Mouse (Mus musculus): ENCODE data around the gene Il12a. TPM values are rescaled to one million over a fixed set of nuclear protein-coding genes. Genes with fewer than 3 reads are reported as not detected.
A peak's percentile ranks its signal among the peaks of the same experiment; 100 is the strongest.

Il12a gene
- total RNA-seq, 2 experiments from 2014 or later: 1.0 to 1.3 TPM

- no peak for TF ChIP-seq CTCF (conservative IDR thresholded peaks at IDR 0.05)
- DNase-seq (ENCODE audit: low spot score in 2 of 2): no peak
- Histone ChIP-seq H3K4me3 (no peak overlapping the region), H3K27ac (no peak overlapping the region)
Measured at GRCm38 (mm10) chr3:68669418-68669974, 20.9 kb upstream of the Il12a start.

- no peak for DNase-seq (ENCODE audit: low spot score in 2 of 2)
- Histone ChIP-seq H3K27ac (no peak overlapping the region), H3K4me3 (no peak overlapping the region)
- TF ChIP-seq CTCF (conservative IDR thresholded peaks at IDR 0.05): no peak
Measured at GRCm38 (mm10) chr3:68674721-68675120, 15.7 kb upstream of the Il12a start.

- no peak overlapping the region for H3K4me3 ChIP-seq
- no peak overlapping the region for H3K27ac ChIP-seq
- no peak for TF ChIP-seq CTCF (conservative IDR thresholded peaks at IDR 0.05)
- DNase-seq (ENCODE audit: low spot score in 2 of 2): no peak
Measured at GRCm38 (mm10) chr3:68675216-68675835, 15.1 kb upstream of the Il12a start.

GRCm38 (mm10) chr3:68675980-68676678 is 14.3 kb upstream of the Il12a start:
- no peak overlapping the region for H3K4me3 ChIP-seq
- no peak for DNase-seq (ENCODE audit: low spot score in 2 of 2)
- no peak for TF ChIP-seq CTCF (conservative IDR thresholded peaks at IDR 0.05)
- H3K27ac ChIP-seq: peak overlapping the region; percentile 86

- Histone ChIP-seq H3K27ac (peak overlapping the region; percentile 86), H3K4me3 (peak overlapping the region; percentile 31; the same call in 1 of the 2 replicates)
- DNase-seq (ENCODE audit: low spot score in 2 of 2): peak; percentile 61 to 82
- no peak for TF ChIP-seq CTCF (conservative IDR thresholded peaks at IDR 0.05)
Measured at GRCm38 (mm10) chr3:68676831-68677303, 13.6 kb upstream of the Il12a start.

GRCm38 (mm10) chr3:68678805-68679585 is 11.4 kb upstream of the Il12a start:
- no peak overlapping the region for H3K4me3 ChIP-seq
- no peak for TF ChIP-seq CTCF (conservative IDR thresholded peaks at IDR 0.05)
- H3K27ac ChIP-seq: no peak overlapping the region
- no peak for DNase-seq (ENCODE audit: low spot score in 2 of 2)

GRCm38 (mm10) chr3:68683579-68683978 is 6.9 kb upstream of the Il12a start:
- H3K27ac ChIP-seq: peak overlapping the region; percentile 75
- H3K4me3 ChIP-seq: no peak overlapping the region
- DNase-seq (ENCODE audit: low spot score in 2 of 2): no peak
- no peak for TF ChIP-seq CTCF (conservative IDR thresholded peaks at IDR 0.05)

GRCm38 (mm10) chr3:68684207-68684606 is 6.2 kb upstream of the Il12a start:
- DNase-seq (ENCODE audit: low spot score in 2 of 2): no peak
- H3K4me3 ChIP-seq: no peak overlapping the region
- TF ChIP-seq CTCF (conservative IDR thresholded peaks at IDR 0.05): no peak
- peak overlapping the region; percentile 75 for H3K27ac ChIP-seq

GRCm38 (mm10) chr3:68686852-68687560 is 3.4 kb upstream of the Il12a start:
- H3K27ac ChIP-seq: peak overlapping the region; percentile 11; the same call in 1 of the 2 replicates
- DNase-seq (ENCODE audit: low spot score in 2 of 2): no peak
- no peak for TF ChIP-seq CTCF (conservative IDR thresholded peaks at IDR 0.05)
- H3K4me3 ChIP-seq: no peak overlapping the region

GRCm38 (mm10) chr3:68689346-68689745 is 1.1 kb upstream of the Il12a start:
- no peak overlapping the region for H3K4me3 ChIP-seq
- no peak for DNase-seq (ENCODE audit: low spot score in 2 of 2)
- H3K27ac ChIP-seq: no peak overlapping the region
- no peak for TF ChIP-seq CTCF (conservative IDR thresholded peaks at IDR 0.05)

- TF ChIP-seq CTCF (conservative IDR thresholded peaks at IDR 0.05): no peak
- Histone ChIP-seq H3K27ac (no peak overlapping the region), H3K4me3 (no peak overlapping the region)
- no peak for DNase-seq (ENCODE audit: low spot score in 2 of 2)
Measured at GRCm38 (mm10) chr3:68691100-68691778, 795 bp downstream of the Il12a start.

Measured in layer of hippocampus, adult 2 months (tissue).